Mouse (Mus musculus) kidney, postnatal 0 days (tissue): ENCODE data around the gene Wfdc9. TPM values are rescaled to one million over a fixed set of nuclear protein-coding genes. Genes with fewer than 3 reads are reported as not detected.

Experiments used
- ATAC-seq: fragments of 200-750 bp; cut with Nextera tagmentation; replicated peaks from 2 replicates; pipeline ENCODE4 v1.8.0; 2017; ENCODE audit warnings: low read depth, moderate number of reproducible peaks, moderate TSS enrichment, moderate library complexity; ENCODE audit not compliant: low FRiP score
- DNase-seq: peaks from one replicate; pipeline ENCODE4 v3.0.0-alpha.2; 2016; ENCODE audit warnings: low spot score
- H3K27ac ChIP-seq: fragments of 300-500 bp; sonication (generic); 2 replicates; pipeline ENCODE4 v1.5.1; 2014; ENCODE audit warnings: mild to moderate bottlenecking
- H3K27me3 ChIP-seq: fragments of 300-500 bp; sonication (generic); 2 replicates; pipeline ENCODE4 v1.6.1; 2014; ENCODE audit warnings: low read length, mixed read lengths; ENCODE audit not compliant: insufficient read depth
- H3K36me3 ChIP-seq: fragments of 300-500 bp; sonication (generic); 2 replicates; pipeline ENCODE4 v1.6.1; 2014; ENCODE audit warnings: low read length, mixed read lengths; ENCODE audit not compliant: insufficient read depth
- H3K4me1 ChIP-seq: fragments of 300-500 bp; sonication (generic); replicated peaks from 2 replicates; pipeline ENCODE4 v1.6.1; 2014; ENCODE audit warnings: antibody characterized with exemption, low read length, mixed read lengths; ENCODE audit not compliant: insufficient read depth
- H3K4me2 ChIP-seq: fragments of 300-500 bp; sonication (generic); 2 replicates; pipeline ENCODE4 v1.6.1; 2014; ENCODE audit warnings: mild to moderate bottlenecking, low read length, moderate library complexity, mixed read lengths
- H3K4me3 ChIP-seq: fragments of 300-500 bp; sonication (generic); replicated peaks from 2 replicates; pipeline ENCODE4 v1.5.1; 2014; ENCODE audit warnings: low read depth, low read length
- H3K9ac ChIP-seq: fragments of 300-500 bp; sonication (generic); 2 replicates; pipeline ENCODE4 v1.6.1; 2014; ENCODE audit warnings: low read depth, low read length
- H3K9me3 ChIP-seq: fragments of 300-500 bp; sonication (generic); replicated peaks from 2 replicates; pipeline ENCODE4 v1.6.1; 2016; ENCODE audit warnings: low read length, inconsistent platforms, mixed read lengths
- CTCF ChIP-seq: IDR thresholded peaks from 2 replicates; pipeline ENCODE4 v1.5.1; 2016; ENCODE audit warnings: antibody characterized with exemption, low read depth, mild to moderate bottlenecking, moderate library complexity
- WGBS: fragments of 180-500 bp; shearing (Covaris S2); extraction: QIAGEN DNeasy Blood & Tissue Kit; methylation state at CpG from one replicate; pipeline ENCODE4 v1.1.7; 2014; 5-methylcytosine and 5-hydroxymethylcytosine counted together
- polyA plus RNA-seq: library from polyadenylated mRNA; unstranded; fragments of >200 nt; fragmentation: Nextera tagmentation; extraction: Ambion mirVana; gene quantifications from 2 replicates; pipeline ENCODE4 v1.2.1, GENCODE M21; 2015

Gene Wfdc9
- polyA plus RNA-seq, result not detected in 2 replicates

GRCm38 (mm10) chr2:164656483-164656882 lies at the start of gene Wfdc9:
Gene Wfdc9, minus strand, starts transcription at chr2:164656583.
- DNase-seq, result no peak
- WGBS, result 85% methylated on average over 9 of the region's 9 CpGs

GRCm38 (mm10) chr2:164705991-164706390 lies 49.6 kb upstream of the Wfdc9 start:
- H3K9ac ChIP-seq, result no peak overlapping the region
- ATAC-seq (no peak), DNase-seq (no peak)
- H3K4me3 ChIP-seq, result no peak overlapping the region
- H3K4me2 ChIP-seq, result no peak overlapping the region
- H3K27ac ChIP-seq, result no peak overlapping the region
- 81% methylated on average over 14 of the region's 14 CpGs for WGBS
- H3K27me3 ChIP-seq, result no peaks in the 10 kb centered on the region
- H3K4me1 ChIP-seq, result no peaks in the 10 kb centered on the region
- TF ChIP-seq CTCF, result no peak
- H3K36me3 ChIP-seq, result no peaks in the 10 kb centered on the region
- no peaks in the 10 kb centered on the region for H3K9me3 ChIP-seq

More at GRCm38 (mm10) chr2:164656483-164656882, at the start of gene Wfdc9:
- TF ChIP-seq CTCF, result no peak
- no peak within 1 kb of the TSS for H3K4me2 ChIP-seq
- no peak for ATAC-seq
- H3K9ac ChIP-seq, result no peak within 1 kb of the TSS
- no peaks in the 10 kb centered on the region for H3K9me3 ChIP-seq
- no peaks in the 10 kb centered on the region for H3K27me3 ChIP-seq
- no peaks in the 10 kb centered on the region for H3K36me3 ChIP-seq
- no peak within 1 kb of the TSS for H3K27ac ChIP-seq
- H3K4me1 ChIP-seq, result no peaks in the 10 kb centered on the region
- no peak within 1 kb of the TSS for H3K4me3 ChIP-seq

- H3K9ac ChIP-seq, result no peak overlapping the region
- H3K4me3 ChIP-seq, result no peak overlapping the region
- no peak overlapping the region for H3K27ac ChIP-seq
- ATAC-seq (no peak), DNase-seq (no peak)
- H3K9me3 ChIP-seq, result no peaks in the 10 kb centered on the region
- H3K36me3 ChIP-seq, result no peaks in the 10 kb centered on the region
- TF ChIP-seq CTCF, result no peak
- 92% methylated on average over 6 of the region's 6 CpGs for WGBS
- H3K27me3 ChIP-seq, result no peaks in the 10 kb centered on the region
- no peaks in the 10 kb centered on the region for H3K4me1 ChIP-seq
- no peak overlapping the region for H3K4me2 ChIP-seq
Measured at GRCm38 (mm10) chr2:164705328-164705727, 48.9 kb upstream of the Wfdc9 start.

- Histone ChIP-seq H3K4me1 (no peaks in the 10 kb centered on the region), H3K9me3 (no peaks in the 10 kb centered on the region), H3K36me3 (no peaks in the 10 kb centered on the region), H3K4me2 (no peak overlapping the region), H3K27ac (no peak overlapping the region), H3K4me3 (no peak overlapping the region), H3K27me3 (no peaks in the 10 kb centered on the region), H3K9ac (no peak overlapping the region)
- ATAC-seq (no peak), DNase-seq (no peak)
- WGBS, result 84% methylated on average over 5 of the region's 5 CpGs
- no peak for TF ChIP-seq CTCF
Measured at GRCm38 (mm10) chr2:164704235-164704634, 47.9 kb upstream of the Wfdc9 start.

- 91% methylated on average over 5 of the region's 5 CpGs for WGBS
- no peak for TF ChIP-seq CTCF
Measured at GRCm38 (mm10) chr2:164701761-164702160, 45.4 kb upstream of the Wfdc9 start.

GRCm38 (mm10) chr2:164700959-164701358 lies 44.6 kb upstream of the Wfdc9 start:
- TF ChIP-seq CTCF, result no peak
- Histone ChIP-seq H3K4me3 (no peak overlapping the region), H3K9ac (no peak overlapping the region), H3K4me2 (no peak overlapping the region), H3K27ac (no peak overlapping the region), H3K4me1 (no peaks in the 10 kb centered on the region), H3K9me3 (no peaks in the 10 kb centered on the region), H3K36me3 (no peaks in the 10 kb centered on the region), H3K27me3 (no peaks in the 10 kb centered on the region)
- WGBS, result 59% methylated on average over 5 of the region's 5 CpGs
- ATAC-seq (no peak), DNase-seq (no peak)

More at GRCm38 (mm10) chr2:164701761-164702160, 45.4 kb upstream of the Wfdc9 start:
- H3K36me3 ChIP-seq, result no peaks in the 10 kb centered on the region
- H3K4me3 ChIP-seq, result no peak overlapping the region
- no peak overlapping the region for H3K9ac ChIP-seq
- no peaks in the 10 kb centered on the region for H3K27me3 ChIP-seq
- DNase-seq (no peak), ATAC-seq (no peak)
- no peaks in the 10 kb centered on the region for H3K4me1 ChIP-seq
- no peak overlapping the region for H3K27ac ChIP-seq
- H3K4me2 ChIP-seq, result no peak overlapping the region
- no peaks in the 10 kb centered on the region for H3K9me3 ChIP-seq

GRCm38 (mm10) chr2:164698201-164698600 lies 41.8 kb upstream of the Wfdc9 start, which contains the start of gene Spint4:
Gene Spint4, plus strand, starts transcription at chr2:164698501.
- Histone ChIP-seq H3K27me3 (no peaks in the 10 kb centered on the region), H3K9ac (no peak within 1 kb of the TSS), H3K27ac (no peak within 1 kb of the TSS), H3K4me3 (no peak within 1 kb of the TSS), H3K4me1 (no peaks in the 10 kb centered on the region), H3K4me2 (no peak within 1 kb of the TSS), H3K36me3 (no peaks in the 10 kb centered on the region), H3K9me3 (no peaks in the 10 kb centered on the region)
- ATAC-seq (no peak), DNase-seq (no peak)
- WGBS, result 70% methylated on average over 4 of the region's 4 CpGs
- no peak for TF ChIP-seq CTCF
